In the genomic region with DNA sequence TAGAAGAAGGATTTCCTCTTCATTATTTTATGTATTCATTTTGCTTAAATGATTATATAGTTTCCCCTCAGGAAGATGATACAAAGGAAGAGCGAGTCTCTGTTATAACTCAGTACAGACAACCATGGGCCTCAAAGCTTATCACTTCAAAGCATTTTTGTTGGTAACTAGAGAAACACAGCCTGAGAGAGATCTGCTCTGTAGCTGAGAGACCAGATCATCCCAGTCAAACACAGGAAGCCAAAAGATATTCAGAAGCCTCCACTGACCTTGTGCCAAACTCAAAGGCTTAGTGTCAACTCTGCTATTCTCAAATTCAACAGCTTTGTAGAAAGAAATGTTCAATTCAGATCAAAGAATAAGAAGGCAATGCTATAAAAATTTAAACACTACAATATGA, we compare ENCODE assay signal across 29 mouse cellular contexts.
DNase-seq lines count a peak whose midpoint lies in the region; ATAC-seq lines count a peak whose summit lies in the region.
"Had no signal": no experiment of that assay in that cellular context is flagged by ENCODE, and none has a peak within 500 bp of the region (broad histone marks: within the 10 kb centered on the region; RNA-seq: fewer than 3 reads in every experiment).

No protein-coding gene starts in this region.

- DNase-seq in forebrain, embryonic 11.5 days (ENCODE audit: low spot score), result no peak
- DNase-seq in embryo, embryonic 11 days, result peak; percentile 3
- DNase-seq in right cerebral cortex, postnatal 10 days (ENCODE audit: low spot score in 2 of 2), result no peak
- no peak for DNase-seq in neural tube, embryonic 10.5 days (ENCODE audit: extremely low spot score, low spot score)
- DNase-seq in right cerebral cortex, adult 18-20 months, result no peak
- DNase-seq: adrenal gland, adult 2 months; adrenal gland, postnatal 36 days; cerebellum, adult 9-10 months; gastrocnemius, postnatal 25 days; heart, adult 11 months; heart, postnatal 36 days; kidney, adult 8-10 months; kidney, postnatal 10 days; layer of hippocampus, adult 9-11 months; liver, embryonic 13.5 days; lung, adult 18-20 months; lung, postnatal 4 days had no signal

- ATAC-seq in forebrain, embryonic 11.5 days (replicated peaks; ENCODE audit: low FRiP score), result 0 out of 2 replicates have a peak, but pooled peaks have one; percentile 46
- no peak for ATAC-seq in forebrain, embryonic 16.5 days
- ATAC-seq in midbrain, embryonic 13.5 days, result peak; percentile 70; the same call in 1 of the 2 replicates
- ATAC-seq: activated CD4-positive, CD25-positive, alpha-beta regulatory T cell, adult 4 months; hindbrain, postnatal 0 days; intestine, embryonic 16.5 days; lung, postnatal 0 days had no signal

- H3K36me3 ChIP-seq in forebrain, embryonic 11.5 days (ENCODE audit: control insufficient read depth, insufficient read depth, low read length), result no peaks in the 10 kb centered on the region
- H3K36me3 ChIP-seq in forebrain, embryonic 16.5 days (ENCODE audit: control insufficient read depth, insufficient read depth), result no peaks in the 10 kb centered on the region
- H3K36me3 ChIP-seq in midbrain, embryonic 13.5 days, result no peaks in the 10 kb centered on the region
- H3K36me3 ChIP-seq: hindbrain, embryonic 12.5 days; limb, embryonic 10.5 days; limb, embryonic 15.5 days; liver, embryonic 13.5 days had no signal

- no peak overlapping the region for H3K27ac ChIP-seq in forebrain, embryonic 11.5 days (ENCODE audit: low read depth, low read length)
- H3K27ac ChIP-seq in forebrain, embryonic 16.5 days (ENCODE audit: low read length), result no peak overlapping the region
- no peak overlapping the region for H3K27ac ChIP-seq in midbrain, embryonic 13.5 days
- H3K27ac ChIP-seq: hindbrain, embryonic 12.5 days; hindbrain, postnatal 0 days; limb, embryonic 10.5 days; limb, embryonic 15.5 days; liver, embryonic 13.5 days had no signal

- no peaks in the 10 kb centered on the region for H3K27me3 ChIP-seq in forebrain, embryonic 11.5 days (ENCODE audit: control insufficient read depth, insufficient read depth, low read length)
- no peaks in the 10 kb centered on the region for H3K27me3 ChIP-seq in forebrain, embryonic 16.5 days (replicated peaks; ENCODE audit: control insufficient read depth, insufficient read depth, low read length)
- no peaks in the 10 kb centered on the region for H3K27me3 ChIP-seq in midbrain, embryonic 13.5 days
- H3K27me3 ChIP-seq: CH12.LX; hindbrain, embryonic 12.5 days; limb, embryonic 15.5 days; liver, embryonic 13.5 days; megakaryocyte, embryonic 14.5 days had no signal

- H3K9me3 ChIP-seq in forebrain, embryonic 11.5 days (ENCODE audit: control insufficient read depth, low read length), result no peaks in the 10 kb centered on the region
- no peaks in the 10 kb centered on the region; the same call in 1 of the 2 replicates for H3K9me3 ChIP-seq in forebrain, embryonic 16.5 days (ENCODE audit: control insufficient read depth, low read length)
- no peaks in the 10 kb centered on the region for H3K9me3 ChIP-seq in midbrain, embryonic 13.5 days
- H3K9me3 ChIP-seq: hindbrain, embryonic 12.5 days; limb, embryonic 10.5 days; limb, embryonic 15.5 days; liver, embryonic 13.5 days; megakaryocyte, embryonic 14.5 days had no signal

- WGBS in forebrain, embryonic 11.5 days, result 79% methylated on average over 1 of the region's 1 CpGs
- WGBS in forebrain, embryonic 16.5 days, result 61% methylated on average over 1 of the region's 1 CpGs
- 19% methylated on average over 1 of the region's 1 CpGs for WGBS in midbrain, embryonic 13.5 days

- H3K9ac ChIP-seq in forebrain, embryonic 11.5 days (ENCODE audit: low read length), result no peak overlapping the region
- no peak overlapping the region for H3K9ac ChIP-seq in forebrain, embryonic 16.5 days (replicated peaks; ENCODE audit: low read depth, low read length)
- no peak overlapping the region for H3K9ac ChIP-seq in midbrain, embryonic 13.5 days (replicated peaks)
- H3K9ac ChIP-seq: hindbrain, embryonic 12.5 days; limb, embryonic 15.5 days; liver, embryonic 13.5 days had no signal

- H3K4me1 ChIP-seq in forebrain, embryonic 11.5 days (replicated peaks; ENCODE audit: control insufficient read depth, insufficient read depth, low read length), result no peaks in the 10 kb centered on the region
- H3K4me1 ChIP-seq in forebrain, embryonic 16.5 days (replicated peaks; ENCODE audit: control insufficient read depth, insufficient read depth, low read length), result no peaks in the 10 kb centered on the region
- 0 out of 2 replicates have a peak, but pooled peaks cover 2% of the 10 kb centered on the region for H3K4me1 ChIP-seq in midbrain, embryonic 13.5 days (replicated peaks)
- H3K4me1 ChIP-seq: hindbrain, embryonic 12.5 days; limb, embryonic 10.5 days; limb, embryonic 15.5 days; liver, embryonic 13.5 days; megakaryocyte, embryonic 14.5 days had no signal

- H3K4me3 ChIP-seq in forebrain, embryonic 11.5 days (ENCODE audit: low read depth, low read length), result no peak overlapping the region
- H3K4me3 ChIP-seq in forebrain, embryonic 16.5 days (replicated peaks; ENCODE audit: low read length), result no peak overlapping the region
- no peak overlapping the region for H3K4me3 ChIP-seq in midbrain, embryonic 13.5 days (replicated peaks)
- H3K4me3 ChIP-seq: hindbrain, embryonic 12.5 days; limb, embryonic 10.5 days; limb, embryonic 15.5 days; liver, embryonic 13.5 days; megakaryocyte, embryonic 14.5 days had no signal

- no peak overlapping the region for H3K4me2 ChIP-seq in forebrain, embryonic 11.5 days (ENCODE audit: low read depth, low read length, severe bottlenecking)
- H3K4me2 ChIP-seq in forebrain, embryonic 16.5 days (ENCODE audit: low read length), result no peak overlapping the region
- no peak overlapping the region for H3K4me2 ChIP-seq in midbrain, embryonic 13.5 days (replicated peaks)
- H3K4me2 ChIP-seq: heart, embryonic 11.5 days; hindbrain, embryonic 12.5 days; limb, embryonic 15.5 days; liver, embryonic 13.5 days had no signal
